Mouse (Mus musculus) spleen, adult 2 months (tissue): ENCODE data around the gene Trim54.

Experiments
- CTCF ChIP-seq: fragments of 200-500 bp; IDR thresholded peaks from 2 replicates; pipeline ENCODE4 v1.5.1; 2011; ENCODE audit warnings: mild to moderate bottlenecking, inconsistent platforms; ENCODE audit not compliant: insufficient read depth, insufficient read length, insufficient replicate concordance; ENCODE audit errors: extremely low read depth
- POLR2A ChIP-seq: fragments of 200-500 bp; IDR thresholded peaks from 2 replicates; pipeline ENCODE4 v1.6.1; 2011; ENCODE audit warnings: low read depth, low read length, inconsistent platforms

DNA sequence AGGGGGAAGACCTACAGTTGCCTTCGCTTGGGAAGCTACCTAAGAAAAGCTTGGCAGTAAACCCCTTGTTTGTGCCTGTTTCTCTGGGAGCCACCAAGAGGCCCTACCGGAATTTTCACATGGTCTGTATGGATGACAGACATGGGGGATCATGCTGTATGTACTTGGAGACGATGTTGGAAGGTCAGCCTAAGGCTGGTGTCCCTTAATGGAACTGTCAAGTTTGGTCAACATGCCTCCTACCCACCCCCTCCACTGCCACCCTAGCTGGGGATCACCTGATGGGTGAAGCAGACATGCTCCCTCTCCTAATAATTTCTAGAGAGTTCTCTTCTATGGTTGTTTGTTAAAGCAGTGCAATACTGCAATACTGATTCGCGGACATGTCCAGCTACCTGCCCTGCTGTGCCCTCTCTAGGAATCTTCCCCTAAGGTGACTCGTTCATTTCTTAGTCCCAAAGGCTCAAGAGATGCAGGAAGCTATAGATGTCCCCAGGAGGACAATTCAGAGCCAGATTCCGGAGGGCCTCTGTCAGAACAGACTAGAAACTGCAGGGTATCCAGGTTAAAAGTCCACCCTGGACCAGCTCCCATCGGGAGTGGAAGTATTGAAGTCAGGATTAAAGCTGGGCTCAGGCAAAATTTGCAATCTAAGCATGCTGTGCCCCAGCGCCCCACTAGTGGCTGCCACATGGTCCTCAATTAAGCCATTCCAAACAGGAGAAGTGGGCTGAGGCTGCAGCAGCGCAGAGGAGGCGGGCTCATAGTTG is 20.6 kb upstream of the Trim54 start:
- TF ChIP-seq CTCF (no peak), POLR2A (no peak)
